Mouse (Mus musculus): ENCODE results near the gene Gamt.

DNA sequence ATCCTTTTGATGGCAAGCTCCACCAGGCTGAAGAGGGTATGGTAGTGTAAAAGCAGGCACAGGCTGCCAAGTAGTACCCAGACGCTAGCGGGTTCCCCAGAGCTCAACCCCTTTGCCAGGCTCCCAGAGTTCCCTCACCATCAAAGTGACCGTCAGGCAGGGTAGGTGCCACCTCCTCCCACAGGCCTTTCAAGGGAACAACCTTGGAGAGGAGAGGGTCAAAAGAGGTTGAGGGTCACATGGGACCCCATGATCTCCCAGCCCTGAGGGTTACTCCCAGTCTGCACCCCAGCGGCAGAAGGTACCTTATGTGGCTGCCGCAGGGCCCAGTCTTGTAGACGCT is 1.4 kb downstream of the Gamt start:
- no peak for TF ChIP-seq POLR2A (IDR thresholded peaks at IDR 0.05; ENCODE audit: borderline replicate concordance, low read depth, low read length)
- no peak for TF ChIP-seq CTCF (IDR thresholded peaks at IDR 0.05; ENCODE audit: low read depth, low read length)

Measured in bone marrow macrophage, adult 2 months (primary cell).